Mouse (Mus musculus): Measurements from ENCODE around the gene Eif2b5.
"Not testable (repeated sequence)": the region's sequence is repeated elsewhere in the genome, so short reads cannot be mapped to it uniquely, and the experiment has no call there.

Eif2b5 gene

GRCm38 (mm10) chr16:20498677-20499475 lies at the start of gene Eif2b5:
Gene Eif2b5, plus strand, starts transcription at chr16:20498817.
- DNase-seq (ENCODE audit: low spot score): peak; percentile 89

GRCm38 (mm10) chr16:20451774-20452173 lies 46.8 kb upstream of the Eif2b5 start:
- DNase-seq (ENCODE audit: low spot score): no peak

- no peak for DNase-seq (ENCODE audit: low spot score)
Observed at GRCm38 (mm10) chr16:20454155-20454654, 44.4 kb upstream of the Eif2b5 start.

- DNase-seq (ENCODE audit: low spot score): no peak
Observed at GRCm38 (mm10) chr16:20456106-20456505, 42.5 kb upstream of the Eif2b5 start.

GRCm38 (mm10) chr16:20458736-20459135 lies 39.9 kb upstream of the Eif2b5 start:
- DNase-seq (ENCODE audit: low spot score): not testable (repeated sequence)

GRCm38 (mm10) chr16:20464725-20465124 lies 33.9 kb upstream of the Eif2b5 start:
- no peak for DNase-seq (ENCODE audit: low spot score)

GRCm38 (mm10) chr16:20470981-20471380 lies 27.6 kb upstream of the Eif2b5 start:
- DNase-seq (ENCODE audit: low spot score): no peak

- DNase-seq (ENCODE audit: low spot score): no peak
Observed at GRCm38 (mm10) chr16:20471686-20472085, 26.9 kb upstream of the Eif2b5 start.

- DNase-seq (ENCODE audit: low spot score): no peak
Observed at GRCm38 (mm10) chr16:20473748-20474147, 24.9 kb upstream of the Eif2b5 start.

GRCm38 (mm10) chr16:20474211-20474610 lies 24.4 kb upstream of the Eif2b5 start:
- no peak for DNase-seq (ENCODE audit: low spot score)

- no peak for DNase-seq (ENCODE audit: low spot score)
Observed at GRCm38 (mm10) chr16:20474786-20475185, 23.8 kb upstream of the Eif2b5 start.

- DNase-seq (ENCODE audit: low spot score): no peak
Observed at GRCm38 (mm10) chr16:20475335-20475734, 23.3 kb upstream of the Eif2b5 start.

GRCm38 (mm10) chr16:20476857-20477256 lies 21.8 kb upstream of the Eif2b5 start:
- peak; percentile 33 for DNase-seq (ENCODE audit: low spot score)

GRCm38 (mm10) chr16:20477270-20477669 lies 21.3 kb upstream of the Eif2b5 start:
- DNase-seq (ENCODE audit: low spot score): no peak

- no peak for DNase-seq (ENCODE audit: low spot score)
Observed at GRCm38 (mm10) chr16:20478504-20478903, 20.1 kb upstream of the Eif2b5 start.

GRCm38 (mm10) chr16:20479026-20479760 lies 19.4 kb upstream of the Eif2b5 start:
- DNase-seq (ENCODE audit: low spot score): not testable (repeated sequence)

- no peak for DNase-seq (ENCODE audit: low spot score)
Observed at GRCm38 (mm10) chr16:20480115-20480514, 18.5 kb upstream of the Eif2b5 start.

- no peak for DNase-seq (ENCODE audit: low spot score)
Observed at GRCm38 (mm10) chr16:20481746-20482145, 16.9 kb upstream of the Eif2b5 start.

- not testable (repeated sequence) for DNase-seq (ENCODE audit: low spot score)
Observed at GRCm38 (mm10) chr16:20483716-20484115, 14.9 kb upstream of the Eif2b5 start.

- DNase-seq (ENCODE audit: low spot score): no peak
Observed at GRCm38 (mm10) chr16:20485061-20485460, 13.6 kb upstream of the Eif2b5 start.

- DNase-seq (ENCODE audit: low spot score): no peak
Observed at GRCm38 (mm10) chr16:20486048-20486447, 12.6 kb upstream of the Eif2b5 start.

GRCm38 (mm10) chr16:20488151-20488550 lies 10.5 kb upstream of the Eif2b5 start:
- DNase-seq (ENCODE audit: low spot score): no peak

- not testable (repeated sequence) for DNase-seq (ENCODE audit: low spot score)
Observed at GRCm38 (mm10) chr16:20488751-20489150, 9.9 kb upstream of the Eif2b5 start.

All from urinary bladder, postnatal 25 days (tissue).